Mouse (Mus musculus) gastrocnemius, adult 2 months (tissue): Measurements from ENCODE around the gene Pfas. TPM values are rescaled to one million over a fixed set of nuclear protein-coding genes. Genes with fewer than 3 reads are reported as not detected.
"Not testable (repeated sequence)": the region's sequence is repeated elsewhere in the genome, so short reads cannot be mapped to it uniquely, and the experiment has no call there.

Experiments used
- DNase-seq: peaks from one replicate; pipeline ENCODE4 v3.0.0; 2022
- H3K27ac ChIP-seq: fragments of 200-600 bp; 2 replicates; pipeline ENCODE4 v1.8.1; 2022; ENCODE audit warnings: mild to moderate bottlenecking
- H3K4me3 ChIP-seq: fragments of 200-600 bp; 2 replicates; pipeline ENCODE4 v1.8.1; 2022; ENCODE audit warnings: mild to moderate bottlenecking, moderate library complexity
- CTCF ChIP-seq: fragments of 200-600 bp; IDR thresholded peaks from 2 replicates; pipeline ENCODE4 v1.8.1; 2022; ENCODE audit warnings: antibody characterized with exemption, mild to moderate bottlenecking, moderate library complexity
- intact Hi-C: fragments of 180-260 bp; cut with DNase I; formaldehyde crosslinking; loops from one replicate; pipeline ENCODE4 v1.15.1; 2025
- total RNA-seq, 2 experiments: library from RNA; stranded (reverse); gene quantifications; 2 replicates each; pipeline ENCODE4 v1.2.3; 2021

Pfas gene
- total RNA-seq, 2 experiments from 2014 or later = 7.8 to 14.8 TPM

GRCm38 (mm10) chr11:68979320-68979733, 28.9 kb downstream of the Pfas start:
- no peak for TF ChIP-seq CTCF
- intact Hi-C loops = no loop called here
- Histone ChIP-seq H3K27ac (no peak overlapping the region), H3K4me3 (no peak overlapping the region)
- no peak for DNase-seq

GRCm38 (mm10) chr11:68975601-68976000, 32.7 kb downstream of the Pfas start:
- TF ChIP-seq CTCF = no peak
- intact Hi-C loops = no loop called here
- Histone ChIP-seq H3K27ac (no peak overlapping the region), H3K4me3 (no peak overlapping the region)
- no peak for DNase-seq

- DNase-seq = no peak
- no peak for TF ChIP-seq CTCF
- intact Hi-C loops = no loop called here
- peak within 1 kb of the TSS; percentile 86 for H3K27ac ChIP-seq
- H3K4me3 ChIP-seq = peak within 1 kb of the TSS; percentile 81
Observed at GRCm38 (mm10) chr11:68975085-68975484, 33.2 kb downstream of the Pfas start, which contains the start of gene Rangrf. Rangrf (minus strand) TSS chr11:68975185.

- H3K27ac ChIP-seq = peak overlapping the region; percentile 86
- peak overlapping the region; percentile 81 for H3K4me3 ChIP-seq
- DNase-seq = no peak
- intact Hi-C loops = no loop called here
- no peak for TF ChIP-seq CTCF
Observed at GRCm38 (mm10) chr11:68974059-68974450, 34.2 kb downstream of the Pfas start.

- DNase-seq = peak; percentile 94
Observed at GRCm38 (mm10) chr11:68973250-68974058, 34.8 kb downstream of the Pfas start.

GRCm38 (mm10) chr11:68970232-68970631, 38.0 kb downstream of the Pfas start:
- TF ChIP-seq CTCF = no peak
- peak; percentile 58 for DNase-seq
- Histone ChIP-seq H3K27ac (peak overlapping the region; percentile 46; the same call in 1 of the 2 replicates), H3K4me3 (peak overlapping the region; percentile 23; the same call in 1 of the 2 replicates)
- intact Hi-C loops = no loop called here

More at GRCm38 (mm10) chr11:68973250-68974058, 34.8 kb downstream of the Pfas start:
- Histone ChIP-seq H3K4me3 (peak overlapping the region; percentile 81), H3K27ac (peak overlapping the region; percentile 86)
- intact Hi-C loops = not testable (repeated sequence)

GRCm38 (mm10) chr11:68968752-68969151, 39.5 kb downstream of the Pfas start:
- intact Hi-C loops = no loop called here
- no peak for TF ChIP-seq CTCF
- DNase-seq = no peak
- Histone ChIP-seq H3K27ac (peak overlapping the region; percentile 91), H3K4me3 (peak overlapping the region; percentile 91)

- intact Hi-C loops = loop anchor here (2.0 kb wide), 1 partner anchor 69 kb away; no protein-coding TSS in a partner anchor
Observed at GRCm38 (mm10) chr11:68967337-68968282, 40.6 kb downstream of the Pfas start, which contains the start of gene Slc25a35. Slc25a35 (plus strand) TSS chr11:68968131.

GRCm38 (mm10) chr11:68966554-68966953, 41.7 kb downstream of the Pfas start:
- TF ChIP-seq CTCF = no peak
- Histone ChIP-seq H3K4me3 (peak overlapping the region; percentile 91; the same call in 1 of the 2 replicates), H3K27ac (peak overlapping the region; percentile 91)
- DNase-seq = no peak
- intact Hi-C loops = loop anchor here (2.0 kb wide), 1 partner anchor 70 kb away; no protein-coding TSS in a partner anchor

More at GRCm38 (mm10) chr11:68967337-68968282, 40.6 kb downstream of the Pfas start, which contains the start of gene Slc25a35:
- H3K4me3 ChIP-seq = peak within 1 kb of the TSS; percentile 91
- peak; percentile 40 for TF ChIP-seq CTCF
- H3K27ac ChIP-seq = peak within 1 kb of the TSS; percentile 91
- DNase-seq = peak; percentile 97

- DNase-seq = no peak
- no peak overlapping the region for H3K4me3 ChIP-seq
- TF ChIP-seq CTCF = peak; percentile 72
- intact Hi-C loops = loop anchor here (2.0 kb wide), 2 partner anchors 17 to 71 kb away; no protein-coding TSS in a partner anchor
- H3K27ac ChIP-seq = peak overlapping the region; percentile 91
Observed at GRCm38 (mm10) chr11:68965845-68966244, 42.4 kb downstream of the Pfas start.

GRCm38 (mm10) chr11:68965050-68965449, 43.2 kb downstream of the Pfas start:
- DNase-seq = no peak
- TF ChIP-seq CTCF = no peak
- H3K4me3 ChIP-seq = no peak overlapping the region
- H3K27ac ChIP-seq = no peak overlapping the region
- intact Hi-C loops = loop anchor here (2.0 kb wide), 1 partner anchor 18 kb away; no protein-coding TSS in a partner anchor

- intact Hi-C loops = no loop called here
- H3K4me3 ChIP-seq = no peak overlapping the region
- no peak for TF ChIP-seq CTCF
- H3K27ac ChIP-seq = no peak overlapping the region
- no peak for DNase-seq
Observed at GRCm38 (mm10) chr11:68963405-68963804, 44.9 kb downstream of the Pfas start.

GRCm38 (mm10) chr11:68962159-68962558, 46.1 kb downstream of the Pfas start:
- intact Hi-C loops, H3K27ac ChIP-seq, DNase-seq, H3K4me3 ChIP-seq: not testable (repeated sequence)
